Mouse (Mus musculus) large intestine, adult 2 months (tissue): ENCODE measurements around the gene Taar5. TPM values are rescaled to one million over a fixed set of nuclear protein-coding genes. Genes with fewer than 3 reads are reported as not detected.
A peak's percentile ranks its signal among the peaks of the same experiment; 100 is the strongest.

Experiments used
- DNase-seq: peaks from one replicate; pipeline ENCODE4 v3.0.0-alpha.2; 2012; ENCODE audit warnings: low read depth, low spot score
- WGBS: fragments of 180-500 bp; shearing (Covaris S2); methylation state at CpG from one replicate; pipeline ENCODE4 v1.1.7; 2018; 5-methylcytosine and 5-hydroxymethylcytosine counted together
- polyA plus RNA-seq: library from polyadenylated mRNA; depleted of rRNA; stranded (reverse); fragments of >200 nt; gene quantifications from 2 replicates; pipeline ENCODE4 v1.2.3, GENCODE M21; 2012; rRNA removed

The Taar5 gene
- not detected in 2 replicates for polyA plus RNA-seq

GRCm38 (mm10) chr10:23970656-23971165 lies at the start of gene Taar5:
Gene Taar5, plus strand, starts transcription at chr10:23970706.
- DNase-seq = no peak
- 86% methylated on average over 11 of the region's 11 CpGs for WGBS

GRCm38 (mm10) chr10:23922468-23922867 lies 48.0 kb upstream of the Taar5 start:
- 31% methylated on average over 3 of the region's 3 CpGs for WGBS

GRCm38 (mm10) chr10:23923941-23924340 lies 46.6 kb upstream of the Taar5 start:
- 84% methylated on average over 2 of the region's 2 CpGs for WGBS
- no peak for DNase-seq

More at GRCm38 (mm10) chr10:23922468-23922867, 48.0 kb upstream of the Taar5 start:
- DNase-seq = no peak

GRCm38 (mm10) chr10:23937613-23938012 lies 32.9 kb upstream of the Taar5 start:
- WGBS = 19% methylated on average over 4 of the region's 4 CpGs
- DNase-seq = no peak

- WGBS = 32% methylated on average over 6 of the region's 6 CpGs
- no peak for DNase-seq
Observed at GRCm38 (mm10) chr10:23938312-23938711, 32.2 kb upstream of the Taar5 start, which contains the start of gene Taar2. Gene Taar2, plus strand, starts transcription at chr10:23938572.

GRCm38 (mm10) chr10:23942465-23942864 lies 28.0 kb upstream of the Taar5 start:
- WGBS = 75% methylated on average over 5 of the region's 5 CpGs
- no peak for DNase-seq

- WGBS = 39% methylated on average over 7 of the region's 7 CpGs
- no peak for DNase-seq
Observed at GRCm38 (mm10) chr10:23948026-23948425, 22.5 kb upstream of the Taar5 start.

GRCm38 (mm10) chr10:23949508-23950005 lies 20.9 kb upstream of the Taar5 start, which contains the start of gene Taar3:
Gene Taar3, plus strand, starts transcription at chr10:23949558.
- 92% methylated on average over 16 of the region's 16 CpGs for WGBS
- no peak for DNase-seq

GRCm38 (mm10) chr10:23951714-23952113 lies 18.8 kb upstream of the Taar5 start:
- WGBS = 71% methylated on average over 6 of the region's 6 CpGs
- DNase-seq = no peak

- 22% methylated on average over 3 of the region's 3 CpGs for WGBS
- DNase-seq = no peak
Observed at GRCm38 (mm10) chr10:23959071-23959470, 11.4 kb upstream of the Taar5 start.

- WGBS = 88% methylated on average over 13 of the region's 13 CpGs
- DNase-seq = no peak
Observed at GRCm38 (mm10) chr10:23960444-23960915, 10.0 kb upstream of the Taar5 start, which contains the start of gene Taar4. Gene Taar4, plus strand, starts transcription at chr10:23960494.

GRCm38 (mm10) chr10:23963444-23963843 lies 7.1 kb upstream of the Taar5 start:
- no peak for DNase-seq
- WGBS = 31% methylated on average over 3 of the region's 3 CpGs

- WGBS = 86% methylated on average over 6 of the region's 6 CpGs
- no peak for DNase-seq
Observed at GRCm38 (mm10) chr10:23964921-23965610, 5.4 kb upstream of the Taar5 start.

GRCm38 (mm10) chr10:23971256-23971655 lies 750 bp downstream of the Taar5 start:
- DNase-seq = no peak
- WGBS = 90% methylated on average over 5 of the region's 5 CpGs

GRCm38 (mm10) chr10:23977958-23978357 lies 7.5 kb downstream of the Taar5 start:
- DNase-seq = no peak
- WGBS = 42% methylated on average over 4 of the region's 4 CpGs

- peak; percentile 54 for DNase-seq
- WGBS = 42% methylated on average over 16 of the region's 16 CpGs
Observed at GRCm38 (mm10) chr10:23978901-23979705, 8.6 kb downstream of the Taar5 start.

GRCm38 (mm10) chr10:23985546-23985945 lies 15.0 kb downstream of the Taar5 start, which contains the start of gene Taar6:
Gene Taar6, minus strand, starts transcription at chr10:23985646.
- DNase-seq = no peak
- WGBS = 66% methylated on average over 8 of the region's 8 CpGs

GRCm38 (mm10) chr10:23986419-23986818 lies 15.9 kb downstream of the Taar5 start:
- WGBS = 67% methylated on average over 5 of the region's 5 CpGs
- DNase-seq = no peak

GRCm38 (mm10) chr10:23993381-23993780 lies 22.9 kb downstream of the Taar5 start, which contains the start of gene Taar7a:
Gene Taar7a, minus strand, starts transcription at chr10:23993481.
- DNase-seq = no peak
- 67% methylated on average over 3 of the region's 3 CpGs for whole genome bisulfite sequencing

- no peak for DNase-seq
- 61% methylated on average over 1 of the region's 1 CpGs for WGBS
Observed at GRCm38 (mm10) chr10:23999639-24000038, 29.1 kb downstream of the Taar5 start, which contains the start of gene Taar7b. Gene Taar7b, plus strand, starts transcription at chr10:23999939.
